Mouse (Mus musculus): ENCODE data around the gene 4921504E06Rik. TPM values are rescaled to one million over a fixed set of nuclear protein-coding genes. Genes with fewer than 3 reads are reported as not detected.

The 4921504E06Rik gene
- polyA plus RNA-seq, 1 experiment from 2014 or later = not detected

DNA sequence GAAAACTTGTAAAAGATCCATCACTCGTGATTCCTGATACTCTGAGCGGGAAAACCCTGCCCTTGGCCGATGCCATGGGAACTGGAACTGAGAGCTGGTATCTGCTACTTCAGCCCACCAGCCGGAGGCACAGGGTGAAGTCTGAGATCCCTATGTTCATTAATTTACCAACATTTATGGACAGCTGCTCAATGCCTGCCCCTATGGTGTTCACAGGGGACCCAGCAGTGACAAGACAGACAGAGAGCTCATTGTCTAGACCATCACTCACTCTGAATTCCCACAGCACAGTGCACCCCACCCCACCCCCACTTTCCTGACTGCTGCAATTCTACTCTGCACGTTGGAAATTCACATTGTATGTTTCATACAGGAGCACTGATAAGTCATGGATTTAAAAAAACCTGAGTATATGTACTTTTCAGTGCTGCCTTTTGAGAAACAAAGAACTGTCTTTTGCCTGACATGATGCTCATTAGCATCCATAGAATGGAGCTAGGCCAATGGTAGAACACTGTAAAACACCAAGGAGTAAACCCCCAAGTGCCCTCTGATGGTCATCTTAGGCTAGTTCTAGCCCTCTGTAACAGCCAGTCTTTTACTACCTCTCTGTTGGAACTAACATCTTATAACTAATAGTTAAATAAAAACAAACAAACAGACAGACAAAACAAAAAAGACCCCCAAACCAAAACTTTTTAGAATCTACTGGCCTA lies 8.6 kb upstream of the 4921504E06Rik start:
- no peak overlapping the region for H3K27ac ChIP-seq
- H3K36me3 ChIP-seq (replicated peaks; ENCODE audit: control insufficient read depth, insufficient read depth) = no peaks in the 10 kb centered on the region
- H3K9ac ChIP-seq = no peak overlapping the region
- H3K9me3 ChIP-seq (ENCODE audit: control insufficient read depth, low read length) = no peaks in the 10 kb centered on the region
- no peaks in the 10 kb centered on the region for H3K4me1 ChIP-seq (replicated peaks; ENCODE audit: control insufficient read depth, insufficient read depth, low read length)
- peaks cover 3% of the 10 kb centered on the region; the same call in 1 of the 2 replicates for H3K27me3 ChIP-seq (ENCODE audit: control insufficient read depth, insufficient read depth, low read length)
- ATAC-seq (ENCODE audit: low FRiP score) (peak; percentile 78; the same call in 1 of the 2 replicates), DNase-seq (ENCODE audit: low spot score) (no peak)
- no peak overlapping the region for H3K4me2 ChIP-seq (replicated peaks)
- H3K4me3 ChIP-seq (replicated peaks; ENCODE audit: low read length) = no peak overlapping the region
- 28% methylated on average over 5 of the region's 5 CpGs for WGBS

DNA sequence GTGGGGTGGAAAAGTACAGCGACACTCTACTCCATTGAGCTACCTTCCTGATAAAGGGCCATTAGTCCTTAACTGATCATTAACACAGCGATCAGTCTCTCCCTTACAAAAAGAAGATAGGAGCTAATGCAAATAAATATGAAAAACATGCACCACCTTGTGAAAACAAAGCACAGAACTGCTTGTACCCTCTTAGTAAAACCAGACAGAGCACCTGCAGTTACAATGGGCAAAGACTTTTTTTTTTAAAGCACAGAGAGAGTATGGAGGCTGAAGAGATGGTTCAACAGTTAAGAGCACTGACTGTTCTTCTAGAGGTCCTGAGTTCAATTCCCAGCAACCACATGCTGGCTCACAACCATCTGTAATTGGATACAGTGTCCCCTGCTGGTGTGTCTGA lies 6.9 kb upstream of the 4921504E06Rik start:
- no peak for ATAC-seq (ENCODE audit: low FRiP score)

DNA sequence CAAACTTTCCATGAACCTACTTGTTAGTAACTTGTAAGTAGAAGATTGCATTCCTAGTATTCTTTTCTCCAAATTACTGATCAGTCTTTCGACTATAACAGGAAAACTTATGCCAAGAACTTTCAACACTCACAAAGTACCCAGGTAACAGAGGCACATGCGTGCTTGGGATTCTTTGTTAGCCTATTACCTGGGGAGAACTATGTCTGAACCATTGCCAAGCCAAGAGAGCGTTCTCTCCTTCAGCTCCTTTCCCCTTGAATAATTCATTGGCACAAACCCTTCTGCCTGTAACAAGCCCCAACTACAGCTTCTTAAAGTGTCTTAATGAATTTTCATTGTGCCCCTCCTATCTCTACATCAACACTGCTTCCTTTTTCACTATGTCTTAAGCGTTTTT lies 6.4 kb upstream of the 4921504E06Rik start:
- Histone ChIP-seq H3K9me3 (ENCODE audit: control insufficient read depth, low read length) (no peaks in the 10 kb centered on the region), H3K4me2 (replicated peaks) (no peak overlapping the region), H3K9ac (no peak overlapping the region), H3K27me3 (ENCODE audit: control insufficient read depth, insufficient read depth, low read length) (peaks cover 3% of the 10 kb centered on the region; the same call in 1 of the 2 replicates), H3K36me3 (replicated peaks; ENCODE audit: control insufficient read depth, insufficient read depth) (no peaks in the 10 kb centered on the region), H3K4me3 (replicated peaks; ENCODE audit: low read length) (no peak overlapping the region), H3K4me1 (replicated peaks; ENCODE audit: control insufficient read depth, insufficient read depth, low read length) (no peaks in the 10 kb centered on the region), H3K27ac (no peak overlapping the region)
- no peak for ATAC-seq (ENCODE audit: low FRiP score)
- WGBS = 65% methylated on average over 4 of the region's 4 CpGs
- no peak for DNase-seq (ENCODE audit: low spot score)

More for the DNA sequence above, 6.9 kb upstream of the 4921504E06Rik start:
- H3K27me3 ChIP-seq (ENCODE audit: control insufficient read depth, insufficient read depth, low read length) = peaks cover 3% of the 10 kb centered on the region; the same call in 1 of the 2 replicates
- H3K9ac ChIP-seq = no peak overlapping the region
- no peaks in the 10 kb centered on the region for H3K9me3 ChIP-seq (ENCODE audit: control insufficient read depth, low read length)
- H3K36me3 ChIP-seq (replicated peaks; ENCODE audit: control insufficient read depth, insufficient read depth) = no peaks in the 10 kb centered on the region
- no peak overlapping the region for H3K4me2 ChIP-seq (replicated peaks)
- WGBS = 81% methylated on average over 2 of the region's 2 CpGs
- no peak overlapping the region for H3K4me3 ChIP-seq (replicated peaks; ENCODE audit: low read length)
- no peaks in the 10 kb centered on the region for H3K4me1 ChIP-seq (replicated peaks; ENCODE audit: control insufficient read depth, insufficient read depth, low read length)
- H3K27ac ChIP-seq = no peak overlapping the region
- DNase-seq (ENCODE audit: low spot score) = no peak

DNA sequence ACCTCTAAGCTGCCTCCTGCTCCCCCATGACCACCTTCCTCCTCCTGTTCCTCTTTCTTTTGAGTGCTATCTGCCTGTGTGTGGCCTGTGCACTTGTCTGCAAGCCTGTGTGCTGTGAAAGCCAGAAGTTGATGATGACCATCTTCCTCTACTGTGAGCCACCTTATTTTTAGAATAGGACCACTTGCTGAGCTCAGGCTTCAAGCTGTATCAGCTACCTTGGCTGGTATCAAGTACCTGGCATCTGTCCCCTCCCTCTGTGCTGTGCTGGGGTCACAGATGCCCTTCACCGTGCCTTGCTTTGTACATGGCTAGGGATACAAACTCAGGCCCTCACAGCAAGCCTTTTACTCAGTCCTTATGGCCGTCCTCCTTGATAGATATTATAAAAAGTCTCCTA lies 2.3 kb downstream of the 4921504E06Rik start:
- no peaks in the 10 kb centered on the region for H3K27me3 ChIP-seq (ENCODE audit: control insufficient read depth, insufficient read depth, low read length)
- no peaks in the 10 kb centered on the region for H3K9me3 ChIP-seq (ENCODE audit: control insufficient read depth, low read length)
- ATAC-seq (ENCODE audit: low FRiP score) (no peak), DNase-seq (ENCODE audit: low spot score) (no peak)
- no peak overlapping the region for H3K4me3 ChIP-seq (replicated peaks; ENCODE audit: low read length)
- no peaks in the 10 kb centered on the region for H3K36me3 ChIP-seq (replicated peaks; ENCODE audit: control insufficient read depth, insufficient read depth)
- peaks cover 9% of the 10 kb centered on the region for H3K4me1 ChIP-seq (replicated peaks; ENCODE audit: control insufficient read depth, insufficient read depth, low read length)
- 95% methylated on average over 2 of the region's 2 CpGs for WGBS
- H3K4me2 ChIP-seq (replicated peaks) = no peak overlapping the region
- no peak overlapping the region for H3K9ac ChIP-seq
- H3K27ac ChIP-seq = no peak overlapping the region

DNA sequence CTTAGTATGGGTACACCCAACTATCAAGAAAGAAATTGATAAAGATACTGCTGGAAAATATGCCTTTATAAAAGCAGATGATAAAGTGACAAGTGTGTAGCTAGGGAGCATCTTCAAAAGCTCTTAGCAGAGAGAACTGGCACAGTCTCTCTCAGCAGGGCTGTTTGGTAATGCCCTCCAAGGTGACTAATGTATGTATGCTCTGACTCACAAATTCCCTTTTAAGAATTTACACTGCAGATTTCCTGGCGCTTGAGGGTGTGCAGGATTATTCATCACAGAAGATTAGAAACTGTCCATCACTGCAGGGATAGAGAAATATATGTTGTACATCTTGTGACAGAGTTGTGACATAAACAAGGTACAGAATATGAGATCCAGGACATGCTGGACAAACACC lies 12.8 kb downstream of the 4921504E06Rik start:
- Histone ChIP-seq H3K4me1 (replicated peaks; ENCODE audit: control insufficient read depth, insufficient read depth, low read length) (no peaks in the 10 kb centered on the region), H3K36me3 (replicated peaks; ENCODE audit: control insufficient read depth, insufficient read depth) (no peaks in the 10 kb centered on the region), H3K4me2 (replicated peaks) (no peak overlapping the region), H3K9me3 (ENCODE audit: control insufficient read depth, low read length) (no peaks in the 10 kb centered on the region), H3K27ac (no peak overlapping the region), H3K9ac (no peak overlapping the region), H3K27me3 (ENCODE audit: control insufficient read depth, insufficient read depth, low read length) (no peaks in the 10 kb centered on the region), H3K4me3 (replicated peaks; ENCODE audit: low read length) (no peak overlapping the region)
- DNase-seq (ENCODE audit: low spot score) = no peak
- ATAC-seq (ENCODE audit: low FRiP score) = no peak
- 67% methylated on average over 1 of the region's 1 CpGs for WGBS

DNA sequence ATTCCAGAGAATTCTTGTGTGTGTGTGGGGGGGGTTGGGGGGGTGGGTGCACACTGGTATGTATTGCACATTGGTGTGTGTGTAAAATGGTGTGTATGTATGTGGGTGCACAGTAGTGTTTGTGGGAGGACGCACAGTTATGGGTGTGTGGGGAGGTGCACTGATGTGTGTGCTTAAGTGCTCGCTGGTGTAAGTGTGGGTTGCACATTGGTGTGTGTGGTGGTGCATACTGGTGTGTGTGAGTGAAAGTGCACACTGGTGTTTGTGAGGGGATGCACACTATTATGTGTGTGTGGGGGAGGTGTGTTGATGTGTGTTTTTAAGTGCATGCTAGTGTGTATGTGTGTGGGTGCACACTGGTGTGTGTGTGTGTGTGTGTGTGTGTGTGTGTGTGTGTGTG lies 24.3 kb downstream of the 4921504E06Rik start:
- no peak for ATAC-seq (ENCODE audit: low FRiP score)
- Histone ChIP-seq H3K27ac (no peak overlapping the region), H3K9ac (no peak overlapping the region), H3K4me2 (replicated peaks) (no peak overlapping the region), H3K36me3 (replicated peaks; ENCODE audit: control insufficient read depth, insufficient read depth) (no peaks in the 10 kb centered on the region), H3K4me1 (replicated peaks; ENCODE audit: control insufficient read depth, insufficient read depth, low read length) (no peaks in the 10 kb centered on the region), H3K27me3 (ENCODE audit: control insufficient read depth, insufficient read depth, low read length) (no peaks in the 10 kb centered on the region; the same call in 1 of the 2 replicates), H3K4me3 (replicated peaks; ENCODE audit: low read length) (no peak overlapping the region), H3K9me3 (ENCODE audit: control insufficient read depth, low read length) (0 out of 2 replicates have a peak, but pooled peaks cover 4% of the 10 kb centered on the region)
- 87% methylated on average over 2 of the region's 2 CpGs for WGBS
- no peak for DNase-seq (ENCODE audit: low spot score)

DNA sequence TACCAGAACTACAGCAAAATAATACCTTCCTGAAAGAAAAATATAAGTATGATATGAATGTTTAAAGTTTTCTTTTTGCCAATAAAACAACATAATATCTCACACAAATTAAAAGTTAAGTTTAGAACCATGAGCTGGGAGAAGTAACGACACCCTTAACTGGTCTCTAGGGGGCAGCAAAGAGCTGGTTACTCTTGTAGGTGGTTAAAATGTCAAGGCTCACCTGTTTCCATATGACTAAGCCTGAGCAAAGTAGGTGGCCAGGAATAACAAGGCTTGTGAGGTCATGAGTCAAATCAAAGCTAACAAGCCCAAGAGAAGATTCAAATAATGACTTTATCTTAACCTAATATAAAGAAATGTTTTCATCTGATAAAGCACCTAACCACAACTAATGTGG lies 24.9 kb downstream of the 4921504E06Rik start:
- 0% methylated on average over 1 of the region's 1 CpGs for WGBS
- Histone ChIP-seq H3K4me2 (replicated peaks) (no peak overlapping the region), H3K36me3 (replicated peaks; ENCODE audit: control insufficient read depth, insufficient read depth) (no peaks in the 10 kb centered on the region), H3K4me1 (replicated peaks; ENCODE audit: control insufficient read depth, insufficient read depth, low read length) (no peaks in the 10 kb centered on the region), H3K27ac (no peak overlapping the region), H3K9ac (no peak overlapping the region), H3K27me3 (ENCODE audit: control insufficient read depth, insufficient read depth, low read length) (no peaks in the 10 kb centered on the region; the same call in 1 of the 2 replicates), H3K4me3 (replicated peaks; ENCODE audit: low read length) (no peak overlapping the region), H3K9me3 (ENCODE audit: control insufficient read depth, low read length) (0 out of 2 replicates have a peak, but pooled peaks cover 4% of the 10 kb centered on the region)
- DNase-seq (ENCODE audit: low spot score) (peak; percentile 75), ATAC-seq (ENCODE audit: low FRiP score) (no peak)

DNA sequence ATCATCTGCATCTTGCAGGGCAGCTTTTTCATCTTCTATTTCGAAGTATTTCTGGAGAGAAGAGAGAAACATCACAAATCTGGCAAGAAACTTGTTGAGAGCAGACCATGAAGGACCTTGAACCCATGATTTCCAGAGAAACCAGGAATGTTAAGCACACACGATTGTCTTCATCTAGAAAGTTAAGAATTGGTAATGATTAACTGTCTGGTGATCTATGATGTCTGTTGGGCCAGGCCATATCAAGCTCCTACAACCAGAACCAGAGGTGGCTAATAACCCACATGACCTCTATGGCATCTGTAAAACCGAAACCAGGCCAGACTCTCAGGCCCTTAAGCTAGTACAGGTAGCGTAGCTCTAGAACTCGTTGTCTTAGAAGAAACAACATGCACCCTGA lies 29.6 kb downstream of the 4921504E06Rik start:
- Histone ChIP-seq H3K9ac (no peak overlapping the region), H3K4me2 (replicated peaks) (no peak overlapping the region), H3K27ac (no peak overlapping the region), H3K36me3 (replicated peaks; ENCODE audit: control insufficient read depth, insufficient read depth) (no peaks in the 10 kb centered on the region), H3K4me3 (replicated peaks; ENCODE audit: low read length) (no peak overlapping the region), H3K27me3 (ENCODE audit: control insufficient read depth, insufficient read depth, low read length) (no peaks in the 10 kb centered on the region; the same call in none of the 2 replicates), H3K9me3 (ENCODE audit: control insufficient read depth, low read length) (no peaks in the 10 kb centered on the region), H3K4me1 (replicated peaks; ENCODE audit: control insufficient read depth, insufficient read depth, low read length) (no peaks in the 10 kb centered on the region)
- 87% methylated on average over 5 of the region's 5 CpGs for WGBS
- DNase-seq (ENCODE audit: low spot score) (no peak), ATAC-seq (ENCODE audit: low FRiP score) (no peak)

DNA sequence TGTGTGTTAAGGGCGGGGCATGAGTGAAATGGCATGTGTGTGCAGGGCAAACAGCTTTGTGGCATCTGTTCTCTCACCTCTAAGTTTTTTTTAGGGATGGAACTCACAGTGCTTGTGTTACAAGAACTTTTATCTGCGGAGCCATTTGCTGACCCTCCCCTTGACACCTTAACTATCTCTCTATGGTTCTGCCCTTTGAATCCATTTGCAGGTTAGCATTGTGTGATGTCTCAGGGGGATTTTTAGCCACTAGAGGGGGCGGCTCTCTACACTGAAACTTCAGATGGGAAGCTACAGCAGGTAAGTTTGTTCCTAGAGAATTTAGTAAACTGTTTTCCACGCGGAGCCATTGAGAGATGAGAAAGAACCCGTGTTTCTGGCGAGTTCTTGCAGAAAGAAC lies 32.1 kb downstream of the 4921504E06Rik start:
- Histone ChIP-seq H3K4me2 (replicated peaks) (no peak overlapping the region), H3K4me1 (replicated peaks; ENCODE audit: control insufficient read depth, insufficient read depth, low read length) (0 out of 2 replicates have a peak, but pooled peaks cover 4% of the 10 kb centered on the region), H3K27ac (no peak overlapping the region), H3K9me3 (ENCODE audit: control insufficient read depth, low read length) (no peaks in the 10 kb centered on the region), H3K4me3 (replicated peaks; ENCODE audit: low read length) (no peak overlapping the region), H3K9ac (no peak overlapping the region), H3K27me3 (ENCODE audit: control insufficient read depth, insufficient read depth, low read length) (no peaks in the 10 kb centered on the region; the same call in none of the 2 replicates), H3K36me3 (replicated peaks; ENCODE audit: control insufficient read depth, insufficient read depth) (no peaks in the 10 kb centered on the region)
- DNase-seq (ENCODE audit: low spot score) (no peak), ATAC-seq (ENCODE audit: low FRiP score) (no peak)
- WGBS = 41% methylated on average over 7 of the region's 7 CpGs
